Mouse (Mus musculus) thymus, adult 2 months (tissue): ENCODE data around the gene Arid4b. TPM values are rescaled to one million over a fixed set of nuclear protein-coding genes. Genes with fewer than 3 reads are reported as not detected.

Experiments
- DNase-seq: peaks from one replicate; pipeline ENCODE4 v3.0.0; 2021
- H3K27ac ChIP-seq: fragments of 200-500 bp; 2 replicates; pipeline ENCODE4 v1.5.1; 2012; ENCODE audit warnings: low read length, control low read depth; ENCODE audit not compliant: control insufficient read depth, insufficient read depth
- H3K27me3 ChIP-seq: fragments of 200-500 bp; 2 replicates; pipeline ENCODE4 v1.6.1; 2012; ENCODE audit warnings: mild to moderate bottlenecking, low read length, moderate library complexity, mixed read lengths; ENCODE audit not compliant: control insufficient read depth, insufficient read depth
- H3K36me3 ChIP-seq: fragments of 200-500 bp; 2 replicates; pipeline ENCODE4 v1.6.1; 2012; ENCODE audit warnings: mild to moderate bottlenecking, low read length, moderate library complexity; ENCODE audit not compliant: control insufficient read depth, insufficient read depth
- H3K4me1 ChIP-seq: fragments of 200-500 bp; replicated peaks from 2 replicates; pipeline ENCODE4 v1.6.1; 2012; ENCODE audit warnings: low read length; ENCODE audit not compliant: control insufficient read depth, insufficient read depth
- H3K4me3 ChIP-seq: fragments of 200-500 bp; 2 replicates; pipeline ENCODE4 v1.5.1; 2012; ENCODE audit warnings: mild to moderate bottlenecking, low read length, control low read depth, moderate library complexity; ENCODE audit not compliant: control insufficient read depth, insufficient read depth
- CTCF ChIP-seq: fragments of 200-500 bp; IDR thresholded peaks from 2 replicates; pipeline ENCODE4 v1.5.1; 2012; ENCODE audit warnings: mild to moderate bottlenecking, control low read depth, low read length, moderate library complexity, borderline replicate concordance; ENCODE audit not compliant: control insufficient read depth, poor library complexity, insufficient read depth; ENCODE audit errors: extremely low read depth
- POLR2A ChIP-seq: fragments of 200-500 bp; IDR thresholded peaks from 2 replicates; pipeline ENCODE4 v1.6.1; 2012; ENCODE audit warnings: mild to moderate bottlenecking, low read length, control low read depth, moderate library complexity; ENCODE audit not compliant: control insufficient read depth, poor library complexity, insufficient read depth; ENCODE audit errors: extremely low read depth
- WGBS: fragments of 180-500 bp; shearing (Covaris S2); methylation state at CpG from one replicate; pipeline ENCODE4 v1.1.7; 2018; 5-methylcytosine and 5-hydroxymethylcytosine counted together
- polyA plus RNA-seq: library from polyadenylated mRNA; depleted of rRNA; stranded (reverse); fragments of >200 nt; gene quantifications from 2 replicates; pipeline ENCODE4 v1.2.3, GENCODE M21; 2012; rRNA removed

The Arid4b gene
- polyA plus RNA-seq, 1 experiment, result 10.2 TPM

GRCm38 (mm10) chr13:14177989-14178388 is 115.0 kb downstream of the Arid4b start:
- WGBS, result 97% methylated on average over 1 of the region's 1 CpGs
- Histone ChIP-seq H3K4me1 (no peaks in the 10 kb centered on the region), H3K36me3 (no peaks in the 10 kb centered on the region), H3K4me3 (no peak overlapping the region), H3K27me3 (no peaks in the 10 kb centered on the region), H3K27ac (no peak overlapping the region)
- TF ChIP-seq CTCF (no peak), POLR2A (no peak)
- no peak for DNase-seq

- TF ChIP-seq CTCF, result no peak
- TF ChIP-seq POLR2A, result no peak
- Histone ChIP-seq H3K4me3 (no peak overlapping the region), H3K4me1 (no peaks in the 10 kb centered on the region), H3K27me3 (no peaks in the 10 kb centered on the region), H3K36me3 (0 out of 2 replicates have a peak, but pooled peaks cover 5% of the 10 kb centered on the region), H3K27ac (no peak overlapping the region)
- no peak for DNase-seq
- 94% methylated on average over 3 of the region's 3 CpGs for WGBS
Measured at GRCm38 (mm10) chr13:14179669-14180068, 116.6 kb downstream of the Arid4b start.

GRCm38 (mm10) chr13:14245946-14246345 is 182.9 kb downstream of the Arid4b start:
- H3K4me3 ChIP-seq, result no peak overlapping the region
- no peaks in the 10 kb centered on the region for H3K4me1 ChIP-seq
- no peaks in the 10 kb centered on the region for H3K36me3 ChIP-seq
- no peaks in the 10 kb centered on the region for H3K27me3 ChIP-seq
- H3K27ac ChIP-seq, result no peak overlapping the region
- WGBS, result 53% methylated on average over 2 of the region's 2 CpGs
- no peak for DNase-seq
- TF ChIP-seq POLR2A (no peak), CTCF (no peak)

Other genes starting within 250 kb of the Arid4b start
- gene B3galnt2, start 108.8 kb upstream of the Arid4b start, polyA plus RNA-seq, result 82.5 and 98.8 TPM in 2 replicates
- gene Tbce, start 23.6 kb upstream of the Arid4b start, polyA plus RNA-seq, result 28.4 and 36.7 TPM in 2 replicates
- gene Ggps1, start 256 bp downstream of the Arid4b start, polyA plus RNA-seq, result 17.6 and 20.3 TPM in 2 replicates